Mouse (Mus musculus): ENCODE results near the gene Gpx4. TPM values are rescaled to one million over a fixed set of nuclear protein-coding genes. Genes with fewer than 3 reads are reported as not detected.
"Not testable (repeated sequence)": the region's sequence is repeated elsewhere in the genome, so short reads cannot be mapped to it uniquely, and the experiment has no call there.

Gene Gpx4
- total RNA-seq, 2 experiments from 2014 or later, result 445 to 446 TPM

DNA sequence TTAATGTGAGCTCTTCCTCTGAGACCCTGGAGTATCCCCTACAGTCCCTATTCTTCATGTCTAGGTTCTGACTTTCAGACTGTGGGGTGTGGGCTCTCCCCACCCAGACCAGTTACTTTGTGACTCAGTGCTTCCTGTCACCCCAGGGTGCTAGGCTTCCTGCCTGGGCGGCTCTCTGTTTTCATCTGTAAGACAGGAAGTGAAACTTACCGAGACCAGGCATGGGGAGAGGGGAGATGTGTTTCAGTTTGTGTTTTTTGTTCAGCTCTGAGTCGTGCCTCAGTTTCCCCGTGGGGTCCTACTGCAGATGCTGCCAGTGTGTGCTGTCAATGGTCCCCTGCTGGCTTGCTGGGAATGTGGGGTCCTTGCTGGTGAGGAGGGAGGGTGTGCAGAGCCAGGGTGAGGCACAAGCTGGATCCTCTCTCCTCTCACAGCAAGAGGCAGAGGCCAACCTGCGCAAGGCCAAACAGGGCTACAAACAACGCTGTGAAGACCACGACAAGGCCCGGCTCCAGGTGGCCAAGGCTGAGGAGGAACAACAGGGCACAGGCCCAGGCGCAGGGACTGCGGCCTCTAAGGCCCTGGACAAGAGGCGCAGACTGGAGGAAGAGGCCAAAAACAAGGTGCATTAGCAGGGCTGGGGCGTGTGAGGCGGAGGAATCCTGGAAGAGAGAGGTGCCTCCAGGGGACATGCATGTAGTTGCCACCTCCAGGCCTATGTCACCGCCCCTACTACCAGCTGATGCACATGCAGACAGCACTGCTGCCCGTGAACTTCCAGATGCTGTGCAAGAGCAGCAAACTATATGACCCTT, 22.5 kb upstream of the Gpx4 start:
- no peak for DNase-seq

DNA sequence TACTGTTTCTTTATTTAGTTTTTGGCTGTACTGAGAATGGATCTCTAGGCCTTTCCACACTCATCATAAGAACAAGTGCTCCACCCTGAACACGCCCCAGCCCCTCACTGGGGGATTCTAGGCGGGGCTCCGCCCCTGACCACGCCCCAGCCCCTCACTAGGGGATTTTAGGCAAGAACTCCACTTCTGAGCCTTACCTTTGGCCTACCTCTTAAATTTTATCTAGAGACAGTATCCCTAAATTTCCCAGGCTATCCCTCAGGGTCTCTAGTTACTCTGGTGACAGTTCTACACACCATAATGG, 22.0 kb upstream of the Gpx4 start:
- DNase-seq, result no peak

DNA sequence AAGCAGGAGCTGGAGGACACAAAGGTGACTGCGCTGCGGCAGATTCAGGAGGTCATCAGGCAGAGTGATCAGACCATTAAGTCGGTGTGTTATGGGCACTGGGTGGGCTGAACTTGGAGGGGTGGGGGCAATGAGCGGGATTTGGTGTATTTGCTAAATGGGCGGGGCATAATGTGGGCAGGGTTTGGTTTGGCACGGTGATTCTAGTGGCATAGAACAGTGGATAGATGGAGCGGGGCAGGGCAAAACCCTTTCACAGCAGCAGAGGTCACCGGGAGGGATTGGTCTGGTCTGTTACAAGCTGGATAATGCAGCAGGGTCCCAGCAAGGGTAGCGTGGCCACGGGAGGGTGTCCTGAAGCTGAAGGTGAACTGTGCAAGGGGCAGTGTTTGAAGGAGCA, 21.5 kb upstream of the Gpx4 start:
- DNase-seq, result no peak

DNA sequence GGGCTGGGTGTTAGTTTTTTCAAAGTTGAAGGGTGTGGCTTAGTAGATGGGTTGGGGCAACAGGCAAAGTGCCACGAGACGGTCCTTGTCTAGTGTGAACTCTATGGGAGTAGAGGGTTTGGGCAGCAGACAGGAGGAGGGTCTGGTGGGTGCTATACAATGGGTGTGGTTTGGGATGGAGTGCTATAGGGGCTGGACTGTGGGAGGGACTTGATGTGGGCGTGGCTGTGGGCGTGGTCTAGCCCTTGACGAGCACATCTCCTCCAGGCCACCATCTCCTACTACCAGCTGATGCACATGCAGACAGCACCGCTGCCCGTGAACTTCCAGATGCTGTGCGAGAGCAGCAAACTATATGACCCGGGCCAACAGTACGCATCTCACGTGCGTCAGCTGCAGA, 21.1 kb upstream of the Gpx4 start:
- DNase-seq, result no peak

DNA sequence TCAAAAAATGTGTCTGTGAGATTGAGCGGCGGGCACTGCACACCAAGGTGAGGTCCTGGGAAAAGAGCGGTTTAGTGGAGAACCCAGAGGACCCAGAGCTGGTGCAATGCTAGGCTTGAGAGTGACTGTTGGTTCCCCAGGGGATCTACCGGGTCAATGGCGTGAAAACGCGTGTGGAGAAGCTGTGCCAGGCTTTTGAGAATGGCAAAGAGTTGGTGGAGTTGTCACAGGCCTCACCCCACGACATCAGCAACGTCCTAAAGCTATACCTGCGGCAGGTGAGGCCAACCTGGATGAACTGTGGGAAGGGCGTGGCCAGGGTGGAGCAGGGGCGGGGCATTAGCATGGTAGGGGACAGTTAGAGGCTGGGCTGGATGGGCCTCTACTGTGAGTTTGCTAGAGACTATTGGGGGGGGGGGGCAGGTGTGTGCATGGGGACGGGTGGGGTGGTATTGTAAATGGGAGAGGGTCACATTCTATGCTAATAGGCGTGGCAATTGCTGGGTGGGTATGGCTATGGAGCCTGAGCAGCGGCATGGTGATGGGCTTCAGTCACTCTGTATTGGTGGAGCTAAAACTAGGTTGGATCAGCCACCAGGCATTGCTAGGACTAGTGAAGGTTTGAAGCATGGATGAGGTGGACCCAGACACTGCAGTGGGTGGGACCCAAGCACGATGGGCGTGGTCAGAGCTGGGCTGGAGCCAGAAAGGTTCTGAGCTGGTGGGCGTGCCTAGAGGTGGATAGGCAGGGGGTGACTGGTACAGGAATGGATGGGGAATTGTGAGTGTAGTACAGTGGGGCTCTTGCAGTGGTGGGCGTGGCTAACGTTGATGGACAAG, 19.1 kb upstream of the Gpx4 start:
- no peak for DNase-seq

DNA sequence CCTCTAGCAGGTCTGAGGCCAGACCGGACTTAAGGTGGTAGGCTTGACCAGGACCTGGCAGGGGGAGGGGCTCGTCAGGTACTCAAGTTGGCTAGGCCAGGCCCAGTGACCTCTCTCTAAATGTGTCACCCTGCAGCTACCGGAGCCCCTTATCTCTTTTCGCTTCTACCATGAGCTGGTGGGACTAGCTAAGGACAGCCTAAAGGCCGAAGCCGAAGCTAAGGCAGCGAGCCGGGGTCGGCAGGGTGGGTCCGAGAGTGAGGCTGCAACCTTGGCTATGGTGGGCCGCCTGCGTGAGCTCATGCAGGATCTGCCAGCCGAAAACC, 18.5 kb upstream of the Gpx4 start:
- no peak for DNase-seq

DNA sequence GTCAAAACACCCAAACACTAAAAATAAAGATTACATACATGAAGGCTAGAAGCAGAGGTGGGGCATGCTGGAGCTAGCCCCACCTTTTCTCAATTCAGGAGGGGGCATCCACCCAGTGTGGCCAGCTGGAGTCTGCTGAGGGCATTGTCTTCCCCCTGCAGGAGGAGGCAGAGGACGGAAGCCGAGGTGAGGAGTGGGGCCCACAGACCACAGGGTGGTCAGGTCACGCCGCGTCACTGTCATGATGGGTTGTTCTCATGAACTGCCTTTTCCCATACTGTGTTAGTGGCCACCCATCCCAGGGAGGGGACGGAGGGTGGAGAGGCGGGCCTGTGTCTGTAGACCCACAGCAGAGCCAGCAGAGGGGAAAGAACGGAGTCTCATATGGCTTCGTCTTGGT, 16.8 kb upstream of the Gpx4 start:
- no peak for DNase-seq

DNA sequence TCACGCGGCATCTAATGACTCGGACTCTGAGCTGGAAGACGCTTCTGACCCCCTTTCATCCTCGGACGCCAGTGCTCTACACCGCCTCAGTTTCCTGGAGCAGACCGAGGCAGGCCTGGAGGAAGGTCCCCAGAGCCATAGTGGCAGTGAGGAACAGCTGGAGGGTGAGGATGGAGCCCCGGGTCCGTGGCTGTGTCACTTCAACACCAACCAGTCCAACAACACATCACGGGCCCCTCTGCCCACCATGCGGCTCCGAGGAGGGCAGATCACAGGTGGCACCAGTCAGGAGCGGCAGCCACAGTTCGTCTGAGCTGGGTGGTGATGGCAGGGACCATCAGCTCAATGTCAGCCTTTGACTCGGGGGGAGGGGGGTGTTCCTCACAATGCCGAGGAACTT, 16.2 kb upstream of the Gpx4 start:
- no peak for DNase-seq

DNA sequence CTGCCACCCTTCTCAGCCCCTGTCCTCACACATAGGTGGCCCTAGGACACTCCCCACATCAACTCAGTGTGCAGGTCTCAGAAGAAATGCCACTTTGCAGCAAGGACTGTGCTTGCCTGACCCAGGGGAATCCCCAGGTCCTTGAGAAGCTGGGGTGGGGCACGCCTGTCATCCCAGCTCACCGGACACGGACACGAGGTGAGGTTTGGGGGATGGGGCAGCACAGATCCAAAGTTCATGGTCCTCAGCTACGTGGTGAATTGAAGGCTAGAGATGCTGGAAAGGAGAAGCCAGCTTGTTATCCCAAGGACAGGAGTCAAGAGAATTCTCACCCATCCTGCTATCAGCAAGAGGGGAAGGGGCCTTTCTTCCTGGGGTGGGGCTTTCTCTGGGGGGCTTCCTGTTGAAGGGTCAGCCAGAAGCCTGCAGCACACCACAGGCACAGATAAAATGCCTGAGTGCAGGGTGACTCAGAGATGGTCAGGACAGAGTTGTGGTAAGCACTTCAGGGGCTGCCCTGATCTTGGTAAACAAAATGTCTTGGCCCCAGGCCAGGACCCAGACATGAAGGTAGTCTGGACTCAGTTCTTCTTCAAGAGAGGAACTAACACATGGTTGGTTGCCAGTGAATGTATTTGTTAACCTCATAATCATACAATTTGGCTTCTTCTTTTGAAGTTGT, 14.0 kb upstream of the Gpx4 start:
- DNase-seq, result no peak

DNA sequence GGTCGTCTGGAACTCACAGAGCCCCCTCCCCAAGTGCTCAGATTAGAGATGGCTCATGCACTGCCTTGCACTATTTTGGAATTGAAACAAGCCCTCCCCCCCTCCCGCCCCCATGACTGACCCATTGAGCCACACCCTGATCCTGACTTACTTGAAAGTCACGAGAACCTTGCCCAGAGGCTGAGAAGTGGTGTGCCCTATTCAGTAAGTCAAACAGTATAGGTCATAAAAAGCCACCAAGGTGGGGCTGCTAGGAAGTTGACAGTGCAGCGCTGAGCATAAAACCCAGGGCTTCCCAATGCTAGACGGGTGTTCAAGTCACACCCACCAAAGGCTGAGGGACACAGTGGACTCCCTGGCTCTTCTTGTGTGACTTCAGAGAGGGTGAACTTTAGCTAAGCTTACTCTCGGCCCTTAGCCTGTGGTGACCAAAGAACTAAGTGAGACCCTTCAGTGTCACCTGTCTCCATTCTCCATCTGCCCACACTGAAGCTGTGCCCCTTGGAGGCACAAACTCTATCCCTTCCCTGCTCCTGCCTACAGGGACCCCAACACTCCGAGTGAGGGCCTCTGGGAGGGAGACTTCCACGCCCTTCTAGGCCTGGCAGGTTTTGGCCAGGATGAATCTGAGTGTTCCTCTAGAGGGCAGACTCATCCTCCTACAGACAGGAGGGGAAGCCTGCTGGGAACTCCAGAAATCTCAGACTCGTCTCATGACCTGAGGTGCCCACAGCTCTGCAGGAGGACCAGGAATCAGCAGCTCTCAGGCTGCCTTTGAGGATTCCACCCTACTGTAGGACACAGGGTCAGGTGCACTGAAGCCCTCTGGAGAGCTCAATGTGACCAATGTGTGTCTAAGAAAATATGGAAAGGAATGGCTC, 13.2 kb upstream of the Gpx4 start:
- no peak for DNase-seq

DNA sequence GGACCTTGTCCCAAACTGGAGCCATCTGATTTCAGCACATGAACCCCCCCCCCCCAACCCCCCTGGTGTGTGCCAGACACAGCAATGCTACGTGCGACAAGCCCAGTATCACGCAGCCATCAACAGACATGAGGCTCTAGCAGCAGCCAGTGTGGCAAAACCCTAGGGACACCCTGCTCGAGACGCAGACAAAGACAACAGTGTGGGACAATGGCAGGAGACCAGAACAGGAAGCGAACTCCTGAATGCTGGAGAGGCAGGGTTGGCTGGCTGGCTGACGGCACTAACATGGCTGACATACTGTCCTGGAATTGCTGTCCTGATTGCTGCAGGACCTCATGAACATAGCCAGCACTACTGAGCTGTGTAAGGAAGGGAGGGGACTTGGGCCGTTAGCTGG, 11.8 kb upstream of the Gpx4 start:
- no peak for DNase-seq

DNA sequence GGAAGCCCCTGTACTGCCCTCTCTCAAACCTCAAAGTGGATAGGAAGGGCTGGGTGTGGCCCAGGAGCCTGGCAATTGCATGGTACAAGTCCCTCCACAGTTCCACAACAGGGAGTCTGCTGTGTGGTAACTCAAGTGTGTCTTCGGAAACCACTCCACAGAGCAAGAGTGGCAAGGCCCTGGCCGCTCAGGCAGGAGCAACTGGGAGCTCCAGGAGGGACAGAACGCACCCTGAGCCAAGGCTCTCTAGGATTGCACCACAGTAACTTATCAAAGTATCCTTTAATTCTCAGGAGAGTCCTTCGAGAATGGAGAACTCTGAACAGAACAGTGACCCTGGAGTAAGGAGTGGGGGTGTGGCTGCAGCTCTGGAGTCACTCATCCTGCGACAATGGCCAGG, 11.3 kb upstream of the Gpx4 start:
- no peak for DNase-seq

DNA sequence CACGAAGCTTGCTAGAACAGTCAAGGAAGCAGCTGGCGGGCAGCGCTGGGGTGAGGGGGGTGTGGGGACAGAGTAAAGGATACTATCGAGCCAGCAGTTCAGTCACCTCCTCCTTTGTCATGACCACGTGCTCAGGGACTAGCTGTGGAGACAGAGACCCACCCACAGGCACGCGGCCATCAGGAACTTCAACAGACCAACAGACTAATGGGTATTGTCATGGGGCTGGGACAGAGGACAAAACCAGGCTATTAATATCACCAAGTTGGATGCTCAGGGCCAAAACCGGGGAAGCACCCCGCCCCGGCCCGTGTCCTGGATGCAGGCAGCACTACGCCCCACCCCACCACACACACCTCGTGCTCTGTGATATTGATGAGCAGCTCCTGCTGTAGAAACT, 10.1 kb upstream of the Gpx4 start:
- DNase-seq, result no peak

DNA sequence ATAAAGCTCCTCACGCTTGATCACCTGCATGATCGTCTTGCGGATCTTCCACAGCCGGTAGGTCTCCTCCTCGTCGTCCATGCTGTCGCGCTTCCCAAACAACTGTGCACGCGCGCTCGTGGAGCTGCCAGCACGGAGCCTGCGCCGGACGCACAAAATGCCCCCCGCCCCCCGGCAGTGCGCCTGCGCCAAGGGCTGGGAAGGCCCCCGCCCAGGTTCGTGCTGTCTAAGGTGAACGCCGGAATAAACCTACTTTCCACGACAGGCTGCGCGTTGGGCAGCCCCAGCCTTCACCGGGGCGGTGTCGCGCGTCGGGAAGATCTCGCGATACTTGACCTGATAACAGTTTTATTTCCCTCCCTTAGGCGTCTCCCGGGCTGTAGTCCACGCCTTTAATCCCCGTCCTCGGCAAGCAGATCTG, 7.4 kb upstream of the Gpx4 start, which contains the start of gene Polr2e:
Gene Polr2e (minus strand): TSS at position 237 of the 421 bp plus-strand sequence.
- DNase-seq, result peak; percentile 96 to 97

DNA sequence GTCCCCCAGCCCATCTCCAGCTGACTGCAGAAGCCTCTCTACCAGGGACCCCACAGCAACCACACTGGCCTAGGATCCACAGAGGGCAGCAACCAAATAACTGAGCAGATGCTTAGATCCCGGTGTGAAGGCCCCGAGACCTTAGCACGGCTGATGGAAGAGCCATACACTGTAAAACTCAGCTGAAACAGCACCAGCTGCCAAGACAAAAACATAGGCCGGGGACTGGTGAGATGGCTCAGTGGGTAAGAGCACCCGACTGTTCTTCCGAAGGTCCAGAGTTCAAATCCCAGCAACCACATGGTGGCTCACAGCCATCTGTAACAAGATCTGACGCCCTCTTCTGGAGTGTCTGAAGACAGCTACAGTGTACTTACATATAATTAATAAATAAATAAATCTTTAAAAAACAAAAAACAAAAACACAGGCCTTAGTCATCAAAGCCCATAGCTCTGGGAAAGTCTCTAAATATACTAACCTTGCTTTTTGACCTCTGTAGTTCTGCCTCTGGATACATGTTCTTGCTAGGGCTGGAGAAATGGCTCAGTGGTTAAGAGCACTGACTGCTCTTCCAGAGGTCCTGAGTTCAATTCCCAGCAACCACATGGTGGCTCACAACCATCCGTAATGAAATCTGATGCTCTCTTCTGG, 5.4 kb upstream of the Gpx4 start:
- not testable (repeated sequence) for DNase-seq

DNA sequence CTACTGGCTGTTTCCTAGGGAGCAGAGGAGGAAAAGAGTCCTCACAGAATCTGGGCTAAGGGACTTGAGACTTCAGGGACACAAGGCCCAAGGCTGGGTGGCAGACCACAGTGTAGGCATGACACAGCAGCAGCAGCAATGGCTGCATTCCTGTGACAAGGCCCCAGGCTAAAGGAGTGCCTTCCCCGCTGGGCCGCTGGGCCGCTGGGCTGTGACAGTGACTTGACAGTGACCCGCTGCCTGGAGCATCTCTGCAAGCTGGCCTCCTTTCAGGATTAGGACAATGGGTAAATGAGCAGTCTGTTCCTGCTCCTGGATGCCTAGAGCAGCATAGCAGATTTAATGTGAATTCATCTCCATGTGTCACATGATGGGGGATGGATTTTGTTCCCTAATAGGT, 2.9 kb upstream of the Gpx4 start:
- no peak for DNase-seq

DNA sequence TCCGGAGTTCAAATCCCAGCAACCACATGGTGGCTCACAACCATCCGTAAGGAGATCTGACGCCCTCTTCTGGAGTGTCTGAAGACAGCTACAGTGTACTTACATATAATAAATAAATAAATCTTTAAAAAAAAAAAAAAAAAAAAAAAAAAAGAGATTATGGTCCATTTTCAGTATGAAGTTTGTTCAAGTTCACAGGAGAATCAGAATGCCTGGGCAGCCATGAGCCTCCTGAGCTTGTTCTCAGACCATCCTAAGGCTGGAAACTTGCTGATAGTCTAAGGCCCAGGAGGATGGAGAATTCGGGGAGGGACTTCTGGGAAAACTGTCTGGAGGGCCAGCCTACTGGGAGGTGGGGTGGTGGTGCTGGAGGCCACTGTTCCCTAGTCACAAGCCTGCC, 1.6 kb upstream of the Gpx4 start:
- not testable (repeated sequence) for DNase-seq

DNA sequence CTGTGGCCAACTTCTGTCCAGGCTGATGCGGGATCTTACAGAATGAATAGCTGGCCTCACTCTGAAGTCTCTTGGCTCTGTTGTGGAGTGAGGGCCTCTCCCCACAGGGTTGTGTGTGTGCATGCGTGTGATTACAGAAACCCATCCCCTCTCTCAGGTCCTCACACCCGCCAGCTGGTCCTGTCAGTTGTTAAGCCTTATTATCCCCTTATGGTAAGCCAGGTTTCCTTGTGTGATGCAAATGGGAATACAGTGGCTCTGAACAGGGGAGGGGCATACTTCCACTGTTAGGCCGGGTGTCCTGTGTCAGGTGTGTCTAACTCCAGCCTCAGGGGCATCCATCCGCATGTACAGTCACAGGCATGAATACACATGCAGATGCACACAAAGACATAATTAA, 1.2 kb upstream of the Gpx4 start:
- DNase-seq, result no peak

DNA sequence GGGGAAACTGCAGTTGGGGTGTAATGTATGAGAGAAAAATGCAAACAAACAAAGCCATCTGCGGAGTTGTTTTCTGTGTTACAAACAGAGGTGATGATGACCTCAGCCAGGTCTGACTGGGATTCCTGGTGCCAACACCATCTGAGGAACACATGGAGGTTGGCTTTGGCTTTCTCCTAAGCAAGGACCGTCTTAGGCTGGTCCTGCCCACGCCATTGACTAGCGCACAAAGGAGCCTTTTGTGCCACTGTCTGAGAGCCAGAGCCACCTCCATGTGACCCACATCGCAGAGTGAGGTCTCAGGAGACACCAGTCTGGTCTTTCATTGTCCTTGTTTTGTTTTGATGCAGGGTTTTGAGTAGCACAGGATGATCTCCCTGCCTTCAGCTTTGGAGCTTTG, 1.4 kb downstream of the Gpx4 start:
- DNase-seq, result no peak

DNA sequence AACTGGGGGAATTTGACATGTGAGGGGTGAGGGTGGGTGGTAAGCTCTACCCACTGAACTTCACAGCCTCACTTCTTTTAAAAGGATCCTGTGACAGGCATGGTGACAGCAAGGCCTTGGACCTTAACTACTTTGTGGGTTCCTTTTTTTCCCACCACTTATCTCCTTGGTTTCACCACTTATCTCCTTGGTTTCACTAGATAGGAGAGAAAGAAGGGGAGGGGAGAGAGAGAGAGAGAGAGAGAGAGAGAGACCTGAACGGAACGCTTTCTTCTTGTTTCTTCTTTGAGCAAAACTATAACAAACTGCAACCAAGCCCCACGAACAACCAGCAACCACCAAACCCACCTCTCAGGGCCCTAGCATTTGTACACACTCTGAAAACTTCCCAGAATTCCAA, 1.9 kb downstream of the Gpx4 start:
- DNase-seq, result no peak

DNA sequence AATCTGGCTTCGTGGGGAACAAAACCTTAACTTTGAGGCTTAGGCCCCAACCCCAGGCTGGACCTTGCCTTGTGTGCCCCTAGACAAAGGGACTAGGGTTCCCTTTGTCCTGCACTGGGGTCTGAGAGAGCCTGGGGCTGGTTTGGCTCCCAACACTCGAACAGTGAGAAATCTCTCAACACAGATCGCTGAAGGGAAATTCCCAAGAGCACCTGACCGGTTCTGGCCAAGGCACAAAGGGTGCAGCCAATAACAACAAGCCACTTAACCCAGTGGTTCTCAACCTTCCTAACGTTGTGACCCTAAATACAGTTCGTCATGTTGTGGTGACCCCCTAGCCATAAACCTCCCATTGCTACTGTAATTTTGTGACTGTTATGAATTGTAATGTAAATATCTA, 3.3 kb downstream of the Gpx4 start:
- no peak for DNase-seq
